Mouse (Mus musculus) MEL (cell line): Measurements from ENCODE around the gene Sox5. TPM values are rescaled to one million over a fixed set of nuclear protein-coding genes. Genes with fewer than 3 reads are reported as not detected.

Experiments
- DNase-seq: peaks from one replicate; pipeline ENCODE4 v3.0.0; 2011; ENCODE audit warnings: low read depth, low spot score
- H3K27ac ChIP-seq: 2 replicates; pipeline ENCODE4 v1.5.1; 2012; ENCODE audit warnings: low read depth, mild to moderate bottlenecking, control low read depth, low read length, moderate library complexity; ENCODE audit not compliant: control insufficient read depth
- H3K27me3 ChIP-seq, 2 experiments: fragments of 150-350 bp in 1 of 2; sonication (generic) in 1 of 2; 2 replicates each; pipeline ENCODE4 v1.6.1; 2012; ENCODE audit warnings: low read length in 2 of 2, mild to moderate bottlenecking in 2 of 2, improper control_type of control experiment in 1 of 2, moderate library complexity in 1 of 2; ENCODE audit not compliant: insufficient read depth in 2 of 2, control insufficient read depth in 1 of 2
- H3K36me3 ChIP-seq, 2 experiments: 2 replicates each; pipeline ENCODE4 v1.6.1; 2012 to 2014; ENCODE audit warnings: low read length in 2 of 2, improper control_type of control experiment in 1 of 2, inconsistent platforms in 1 of 2, mild to moderate bottlenecking in 1 of 2; ENCODE audit not compliant: insufficient read depth in 2 of 2, control insufficient read depth in 1 of 2
- H3K4me1 ChIP-seq, 2 experiments: fragments of 150-350 bp in 1 of 2; sonication (generic) in 1 of 2; 2 replicates each; pipeline ENCODE4 v1.6.1; 2012; ENCODE audit warnings: low read length in 2 of 2, improper control_type of control experiment in 1 of 2, mild to moderate bottlenecking in 1 of 2; ENCODE audit not compliant: insufficient read depth in 2 of 2, control insufficient read depth in 1 of 2
- H3K4me3 ChIP-seq, 2 experiments: fragments of 150-350 bp in 1 of 2; sonication (generic) in 1 of 2; 2 replicates each; pipeline ENCODE4 v1.5.1; 2012; ENCODE audit warnings: low read depth in 2 of 2, low read length in 2 of 2, mild to moderate bottlenecking in 2 of 2, moderate library complexity in 2 of 2, control low read depth in 1 of 2, improper control_type of control experiment in 1 of 2; ENCODE audit not compliant: control insufficient read depth in 1 of 2, insufficient read depth in 1 of 2
- H3K79me2 ChIP-seq: 2 replicates; pipeline ENCODE4 v1.6.1; 2012; ENCODE audit warnings: mild to moderate bottlenecking, low read length, moderate library complexity; ENCODE audit not compliant: control insufficient read depth, poor library complexity, insufficient read depth
- H3K9ac ChIP-seq: 2 replicates; pipeline ENCODE4 v1.6.1; 2012; ENCODE audit warnings: low read depth, mild to moderate bottlenecking, control low read depth, low read length, moderate library complexity; ENCODE audit not compliant: control insufficient read depth, poor library complexity, severe bottlenecking
- H3K9me3 ChIP-seq: fragments of 150-350 bp; sonication (generic); replicated peaks from 2 replicates; pipeline ENCODE4 v1.6.1; 2012; ENCODE audit warnings: mild to moderate bottlenecking, low read length, improper control_type of control experiment, moderate library complexity; ENCODE audit not compliant: insufficient read depth
- BHLHE40 ChIP-seq: IDR thresholded peaks from 2 replicates; pipeline ENCODE4 v1.6.1; 2012; ENCODE audit warnings: low read depth, mild to moderate bottlenecking, inconsistent platforms, low read length, improper control_type of control experiment, borderline replicate concordance
- CHD1 ChIP-seq: IDR thresholded peaks from 2 replicates; pipeline ENCODE4 v1.6.1; 2012; ENCODE audit warnings: low read depth, mild to moderate bottlenecking, inconsistent platforms, low read length, improper control_type of control experiment
- CTCF ChIP-seq, 3 experiments: IDR thresholded peaks in 2 of 3; conservative IDR thresholded peaks in 1 of 3; 2 replicates each; pipeline ENCODE4 v1.5.1; 2011 to 2012; ENCODE audit warnings: low read length in 3 of 3, low read depth in 2 of 3, mild to moderate bottlenecking in 2 of 3, improper control_type of control experiment in 1 of 3, inconsistent platforms in 1 of 3, mixed read lengths in 1 of 3, moderate library complexity in 1 of 3; ENCODE audit not compliant: control insufficient read depth in 1 of 3, insufficient read depth in 1 of 3, poor library complexity in 1 of 3, severe bottlenecking in 1 of 3
- ELF1 ChIP-seq: IDR thresholded peaks from 2 replicates; pipeline ENCODE4 v1.6.1; 2014; ENCODE audit warnings: low read depth, mild to moderate bottlenecking, inconsistent platforms, low read length, improper control_type of control experiment, moderate library complexity
- EP300 ChIP-seq, 2 experiments: IDR thresholded peaks; 2 replicates each; pipeline ENCODE4 v1.6.1; 2011; ENCODE audit warnings: improper control_type of control experiment in 2 of 2, low read length in 2 of 2, low read depth in 1 of 2, mild to moderate bottlenecking in 1 of 2
- GATA1 ChIP-seq: IDR thresholded peaks from 2 replicates; pipeline ENCODE4 v1.6.1; 2011; ENCODE audit warnings: low read depth, low read length, improper control_type of control experiment
- HCFC1 ChIP-seq: IDR thresholded peaks from 2 replicates; pipeline ENCODE4 v1.6.1; 2012; ENCODE audit warnings: low read depth, mild to moderate bottlenecking, inconsistent platforms, low read length, improper control_type of control experiment, moderate library complexity
- MAZ ChIP-seq: IDR thresholded peaks from 2 replicates; pipeline ENCODE4 v1.6.1; 2012; ENCODE audit warnings: low read depth, mild to moderate bottlenecking, inconsistent platforms, low read length, improper control_type of control experiment
- MEF2A ChIP-seq: IDR thresholded peaks from 2 replicates; pipeline ENCODE4 v1.6.1; 2014; ENCODE audit warnings: low read depth, mild to moderate bottlenecking, inconsistent platforms, low read length, improper control_type of control experiment; ENCODE audit not compliant: poor library complexity, insufficient replicate concordance, severe bottlenecking; ENCODE audit errors: extremely low read depth
- MXI1 ChIP-seq: IDR thresholded peaks from 2 replicates; pipeline ENCODE4 v1.6.1; 2011; ENCODE audit warnings: mild to moderate bottlenecking, low read depth, low read length, improper control_type of control experiment
- MYB ChIP-seq: IDR thresholded peaks from 2 replicates; pipeline ENCODE4 v1.6.1; 2011; ENCODE audit warnings: mild to moderate bottlenecking, low read depth, low read length, improper control_type of control experiment
- POLR2A ChIP-seq, 2 experiments: IDR thresholded peaks; 2 replicates each; pipeline ENCODE4 v1.6.1; 2011 to 2012; ENCODE audit warnings: low read length in 2 of 2, mild to moderate bottlenecking in 2 of 2, control low read depth in 1 of 2, improper control_type of control experiment in 1 of 2, low read depth in 1 of 2, moderate library complexity in 1 of 2; ENCODE audit not compliant: control insufficient read depth in 1 of 2, insufficient read depth in 1 of 2, poor library complexity in 1 of 2
- RAD21 ChIP-seq: IDR thresholded peaks from 2 replicates; pipeline ENCODE4 v1.6.1; 2011; ENCODE audit warnings: mild to moderate bottlenecking, low read depth, low read length, improper control_type of control experiment
- SMC3 ChIP-seq: IDR thresholded peaks from 2 replicates; pipeline ENCODE4 v1.6.1; 2011; ENCODE audit warnings: low read depth, low read length, improper control_type of control experiment
- TBP ChIP-seq: IDR thresholded peaks from 2 replicates; pipeline ENCODE4 v1.8.0; 2011; ENCODE audit warnings: low read depth, low read length, improper control_type of control experiment
- UBTF ChIP-seq: IDR thresholded peaks from 2 replicates; pipeline ENCODE4 v1.6.1; 2012; ENCODE audit warnings: low read depth, mild to moderate bottlenecking, inconsistent platforms, low read length, improper control_type of control experiment, moderate library complexity, borderline replicate concordance; ENCODE audit not compliant: insufficient read depth
- USF2 ChIP-seq, 2 experiments: IDR thresholded peaks; 2 replicates each; pipeline ENCODE4 v1.6.1; 2011 to 2012; ENCODE audit warnings: improper control_type of control experiment in 2 of 2, low read length in 2 of 2, borderline replicate concordance in 1 of 2, inconsistent platforms in 1 of 2, low read depth in 1 of 2, mild to moderate bottlenecking in 1 of 2; ENCODE audit not compliant: insufficient read depth in 1 of 2
- ZC3H11A ChIP-seq: IDR thresholded peaks from 2 replicates; pipeline ENCODE4 v1.6.1; 2012; ENCODE audit warnings: low read depth, mild to moderate bottlenecking, inconsistent platforms, low read length, improper control_type of control experiment
- ZKSCAN1 ChIP-seq: IDR thresholded peaks from 2 replicates; pipeline ENCODE4 v1.6.1; 2012; ENCODE audit warnings: low read depth, mild to moderate bottlenecking, inconsistent platforms, low read length, improper control_type of control experiment, moderate library complexity
- ZNF384 ChIP-seq: IDR thresholded peaks from 2 replicates; pipeline ENCODE4 v1.6.1; 2012; ENCODE audit warnings: low read depth, mild to moderate bottlenecking, inconsistent platforms, low read length, improper control_type of control experiment
- polyA plus RNA-seq, 2 experiments: library from polyadenylated mRNA; stranded (reverse) in 1 of 2; unstranded in 1 of 2; fragments of >175 nt in 1 of 2; fragments of >200 nt in 1 of 2; gene quantifications; 2 replicates each; pipeline versions ENCODE4 v1.2.1 to v1.2.4; 2012; ENCODE audit warnings: low replicate concordance in 2 of 2, low read depth in 1 of 2; ENCODE audit not compliant: insufficient read length in 2 of 2, insufficient read depth in 1 of 2, missing spikeins in 1 of 2
- total RNA-seq: library from RNA; depleted of rRNA; stranded (reverse); fragments of 300-350 nt; gene quantifications from 2 replicates; pipeline ENCODE4 v1.2.3, GENCODE M21; 2012

The Sox5 gene
- total and polyA plus RNA-seq, 3 experiments, result 0.19 to 3.0 TPM; not detected in 1

GRCm38 (mm10) chr6:143858551-143858950, 923.2 kb downstream of the Sox5 start:
- no peaks in the 10 kb centered on the region for H3K9me3 ChIP-seq
- H3K36me3 ChIP-seq, result no peaks in the 10 kb centered on the region; a peak in 2 of 4 replicates
- no peak overlapping the region for H3K9ac ChIP-seq
- TF ChIP-seq UBTF, result no peak
- TF ChIP-seq CHD1, result no peak
- no peak for TF ChIP-seq POLR2A (IDR thresholded peaks at IDR 0.05; ENCODE audit: control insufficient read depth in 1 of 2, insufficient read depth in 1 of 2, low read depth in 1 of 2, low read length in 2 of 2, poor library complexity in 1 of 2)
- no peak for TF ChIP-seq SMC3
- no peak for TF ChIP-seq ZNF384
- TF ChIP-seq ZC3H11A, result no peak
- TF ChIP-seq ZKSCAN1, result no peak
- TF ChIP-seq ELF1, result no peak
- TF ChIP-seq MYB, result no peak
- no peak for TF ChIP-seq EP300 (IDR thresholded peaks at IDR 0.05; ENCODE audit: low read depth in 1 of 2, low read length in 2 of 2)
- no peak for TF ChIP-seq MEF2A
- no peak for TF ChIP-seq USF2 (IDR thresholded peaks at IDR 0.05; ENCODE audit: borderline replicate concordance in 1 of 2, insufficient read depth in 1 of 2, low read depth in 1 of 2, low read length in 2 of 2)
- TF ChIP-seq MXI1, result no peak
- no peak for TF ChIP-seq RAD21
- DNase-seq, result no peak
- no peak overlapping the region for H3K4me3 ChIP-seq
- no peaks in the 10 kb centered on the region for H3K27me3 ChIP-seq
- H3K79me2 ChIP-seq, result no peaks in the 10 kb centered on the region
- H3K27ac ChIP-seq, result no peak overlapping the region
- H3K4me1 ChIP-seq, result no peaks in the 10 kb centered on the region

- Histone ChIP-seq H3K9me3 (no peaks in the 10 kb centered on the region), H3K4me3 (no peak overlapping the region), H3K79me2 (no peaks in the 10 kb centered on the region), H3K9ac (no peak overlapping the region), H3K27ac (no peak overlapping the region), H3K27me3 (no peaks in the 10 kb centered on the region), H3K4me1 (no peaks in the 10 kb centered on the region), H3K36me3 (peaks cover 0 to 1% of the 10 kb centered on the region in 2 experiments; a peak in 2 of 4 replicates)
- TF ChIP-seq TBP, result no peak
- no peak for TF ChIP-seq ZKSCAN1
- no peak for TF ChIP-seq HCFC1
- no peak for TF ChIP-seq BHLHE40
- no peak for TF ChIP-seq RAD21
- TF ChIP-seq CTCF (IDR thresholded peaks at IDR 0.05 in 2 of 3, conservative IDR thresholded peaks at IDR 0.05 in 1 of 3; ENCODE audit: control insufficient read depth in 1 of 3, insufficient read depth in 1 of 3, low read depth in 2 of 3, low read length in 3 of 3, poor library complexity in 1 of 3, severe bottlenecking in 1 of 3), result no peak
- no peak for TF ChIP-seq SMC3
- TF ChIP-seq USF2 (IDR thresholded peaks at IDR 0.05; ENCODE audit: borderline replicate concordance in 1 of 2, insufficient read depth in 1 of 2, low read depth in 1 of 2, low read length in 2 of 2), result no peak
- TF ChIP-seq MEF2A, result no peak
- TF ChIP-seq GATA1, result no peak
- TF ChIP-seq MAZ, result no peak
- TF ChIP-seq CHD1, result no peak
- no peak for TF ChIP-seq UBTF
- TF ChIP-seq ZNF384, result no peak
- DNase-seq, result no peak
Measured at GRCm38 (mm10) chr6:143857376-143857775, 924.4 kb downstream of the Sox5 start.
